Mouse (Mus musculus): ENCODE measurements around the gene Matn4.

- TF ChIP-seq CTCF (IDR thresholded peaks at IDR 0.05; ENCODE audit: borderline replicate concordance, extremely low read depth, insufficient read depth, insufficient read length): peak; percentile 58; the same call in 1 of the 2 replicates
- TF ChIP-seq POLR2A (IDR thresholded peaks at IDR 0.05; ENCODE audit: borderline replicate concordance, extremely low read depth, insufficient read depth, insufficient read length, poor library complexity, severe bottlenecking): no peak
Measured at GRCm38 (mm10) chr2:164386953-164387352, 18.0 kb downstream of the Matn4 start.

Data from brain, embryonic 14.5 days (tissue).